Mouse (Mus musculus) thymus, postnatal 10 days (tissue): Measurements from ENCODE around the gene Hsph1.
A peak's percentile ranks its signal among the peaks of the same experiment; 100 is the strongest.

Experiments used
- DNase-seq, 2 experiments: peaks; one replicate each; pipeline ENCODE4 v3.0.0; 2021; ENCODE audit warnings: low spot score in 2 of 2

Hsph1 gene

DNA sequence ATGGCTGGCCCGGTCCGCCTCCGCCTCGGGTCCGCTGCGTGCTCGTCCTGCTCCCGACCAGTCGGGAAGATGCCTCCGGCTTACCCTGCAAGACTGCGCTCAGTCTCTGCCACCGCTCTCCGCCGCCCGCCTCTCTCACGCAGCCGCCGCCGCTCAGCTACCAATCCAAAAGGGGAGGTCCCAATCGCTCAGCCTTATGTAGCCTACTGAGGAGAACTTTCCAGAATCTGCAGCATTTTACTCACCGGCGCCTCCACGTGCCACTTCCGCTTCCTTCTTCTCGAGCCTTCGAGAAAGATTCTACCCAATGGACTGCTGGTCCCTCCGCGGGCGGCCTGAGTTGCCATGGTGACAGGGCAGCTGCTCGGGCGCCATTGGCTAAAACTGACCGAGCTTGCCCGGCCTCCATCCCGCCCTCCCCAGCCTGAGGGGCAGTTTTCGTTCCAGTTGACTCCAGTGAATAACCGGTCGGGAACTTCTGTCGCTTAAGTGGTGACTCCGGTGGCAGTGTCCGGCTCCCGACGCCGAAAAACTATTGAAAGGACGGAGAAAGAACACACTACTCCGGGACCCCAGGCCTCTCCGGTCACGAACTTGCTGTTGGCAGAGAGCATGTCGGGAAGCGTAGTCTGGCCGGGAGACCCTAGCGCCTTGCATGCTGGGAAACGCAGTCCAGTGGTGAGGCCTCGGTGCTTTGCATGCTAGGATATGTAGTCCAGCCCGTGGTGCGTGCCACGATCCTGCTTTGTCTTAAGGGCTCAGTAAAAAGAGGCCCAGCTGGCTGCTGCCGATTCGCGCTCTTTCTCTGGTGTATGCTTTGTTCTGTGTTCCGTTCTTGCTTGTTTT, at the start of gene Hsph1:
Gene Hsph1 (minus strand): TSS at position 302 of the 846 bp plus-strand sequence.
- DNase-seq = peak; percentile 94 to 98

DNA sequence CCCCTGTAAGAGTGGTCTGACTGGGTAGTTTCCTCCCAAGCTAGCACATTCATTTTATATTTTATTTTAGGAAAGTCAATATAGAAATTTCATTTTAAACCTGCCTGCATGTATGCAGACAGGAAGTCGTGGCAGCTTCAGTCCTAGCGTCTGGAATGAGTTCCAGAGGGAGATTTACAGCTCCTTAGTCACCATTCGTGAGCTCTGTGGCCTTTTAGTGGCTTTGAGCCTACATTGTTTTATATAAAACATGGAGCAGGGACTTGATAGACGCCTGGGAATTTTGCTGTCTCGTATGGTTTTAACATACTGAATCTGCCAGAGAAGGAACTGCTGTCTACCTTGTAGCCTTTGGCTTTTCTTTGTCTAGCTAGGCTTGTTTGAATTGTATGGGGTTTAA, 44.8 kb upstream of the Hsph1 start:
- DNase-seq = no peak

DNA sequence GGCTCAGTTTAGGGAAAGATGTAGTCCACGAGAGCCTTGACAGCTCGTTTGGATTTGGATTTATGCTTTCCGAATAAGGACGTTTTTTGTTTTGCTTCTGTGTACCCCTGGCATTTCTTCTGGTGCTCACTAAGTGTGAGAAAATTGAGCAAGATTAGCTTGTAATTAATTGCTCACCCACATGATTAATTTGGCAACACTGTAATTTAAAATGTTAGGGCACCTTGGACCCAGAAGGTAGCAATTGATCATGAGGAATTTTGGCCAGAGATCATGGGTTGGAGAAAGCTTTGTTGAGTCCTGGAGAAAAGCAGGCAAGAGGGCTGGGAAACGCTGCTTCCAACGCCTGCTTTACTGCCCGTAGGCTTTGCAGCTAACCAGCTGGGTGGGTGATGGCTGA, 43.7 kb upstream of the Hsph1 start:
- DNase-seq = no peak

DNA sequence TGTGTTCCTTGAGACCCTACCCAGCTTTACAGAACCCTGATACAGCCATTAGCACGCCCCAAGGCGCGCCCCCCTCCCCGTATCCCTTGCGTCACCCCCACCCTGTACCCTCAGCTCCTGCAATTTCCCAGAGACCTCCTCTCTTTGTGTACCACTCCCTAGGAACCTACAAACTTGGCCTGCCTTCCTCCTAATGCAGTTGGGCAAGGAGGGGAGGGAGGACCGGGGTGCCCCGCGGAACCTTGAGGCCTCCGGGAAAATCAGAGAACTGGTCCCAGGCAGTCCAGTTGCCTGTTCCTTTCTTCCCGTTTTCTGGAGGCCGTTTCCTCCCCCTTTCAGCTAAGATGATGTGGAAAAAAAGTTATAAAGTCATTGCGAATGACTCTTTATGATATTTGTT, 43.2 kb upstream of the Hsph1 start:
- no peak for DNase-seq

DNA sequence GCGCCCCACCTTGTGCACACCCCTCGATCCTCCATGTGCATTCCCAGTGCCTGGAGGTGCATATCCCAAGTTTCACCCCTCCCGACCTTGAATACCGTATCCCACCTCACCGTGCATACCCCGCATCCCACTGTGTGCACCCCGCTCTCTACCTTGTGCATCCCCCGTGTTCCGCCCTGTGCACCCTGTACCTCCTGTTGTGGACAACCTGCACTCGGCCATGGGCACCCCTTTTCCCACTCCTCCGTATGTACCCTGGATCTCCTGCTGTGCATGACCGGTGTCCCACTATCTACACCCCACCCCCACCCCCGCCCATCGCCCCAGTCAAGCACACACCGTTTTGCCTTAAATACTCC, 42.8 kb upstream of the Hsph1 start:
- peak in 1 of 2 experiments; percentile 16 for DNase-seq

DNA sequence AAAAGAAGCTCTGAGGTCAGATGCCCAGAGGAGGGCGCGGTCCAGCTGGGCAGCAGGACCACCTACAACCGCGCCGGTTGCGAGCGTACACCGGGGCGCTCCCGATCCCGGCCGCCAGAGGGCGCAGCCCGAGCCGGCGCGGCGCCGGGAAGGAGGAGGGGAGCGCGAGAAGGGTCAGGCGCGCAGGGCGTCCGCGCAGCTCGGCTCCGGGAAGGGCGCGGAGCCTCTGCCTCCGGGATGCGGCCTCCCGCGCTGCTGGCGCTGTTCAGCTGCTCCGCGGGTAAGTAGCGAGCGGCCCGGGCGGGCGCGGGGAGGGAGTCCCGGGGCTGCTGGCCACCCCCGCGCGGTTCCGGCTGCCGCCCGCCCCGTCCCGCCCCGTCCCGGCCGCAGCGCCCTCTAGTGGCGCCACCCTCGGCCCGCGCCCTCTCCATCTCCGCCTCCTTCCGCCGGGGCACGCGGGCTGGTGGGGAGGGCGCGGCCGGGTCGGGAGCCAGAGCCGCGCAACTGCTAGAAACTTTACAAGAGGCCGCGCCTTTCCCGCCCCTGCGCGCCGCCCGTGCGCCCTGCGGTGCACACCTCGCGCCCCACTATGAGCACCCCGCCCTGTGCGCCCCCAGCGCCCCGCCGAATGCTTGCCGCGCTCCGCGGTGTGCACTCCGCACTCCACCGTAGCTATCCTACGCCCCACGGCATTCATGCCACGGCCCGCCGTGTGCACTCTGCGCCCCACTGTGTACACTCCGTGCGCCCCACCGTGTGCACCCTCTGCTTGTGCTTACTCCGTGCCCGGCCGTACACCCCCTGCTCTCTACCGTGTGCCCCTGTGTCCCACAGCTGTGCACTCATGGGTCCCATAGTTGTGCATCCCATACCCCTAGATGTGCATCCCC, 42.2 kb upstream of the Hsph1 start, which contains the start of gene B3glct:
Gene B3glct (plus strand): TSS at position 131 of the 890 bp plus-strand sequence.
- peak; percentile 78 to 94 for DNase-seq

DNA sequence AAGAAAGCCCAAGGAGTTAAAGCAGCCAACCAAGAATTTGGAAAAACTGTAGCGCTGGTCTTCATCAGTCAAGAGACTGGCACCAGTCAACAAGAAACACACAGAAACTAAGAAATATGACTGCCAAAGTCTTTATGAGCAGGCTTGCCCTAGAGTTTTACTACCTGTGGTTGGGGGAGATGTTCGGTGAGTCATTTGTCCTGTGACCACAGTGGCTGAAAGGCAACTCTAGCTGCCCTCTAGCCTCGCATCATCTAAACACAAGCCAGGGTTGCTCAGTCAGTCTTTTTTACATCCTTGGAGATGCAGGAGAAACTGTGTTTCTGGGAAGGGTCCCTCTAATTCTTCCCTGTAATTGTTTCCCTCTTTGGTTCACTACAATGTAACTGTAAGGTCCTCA, 41.0 kb upstream of the Hsph1 start:
- DNase-seq = no peak

DNA sequence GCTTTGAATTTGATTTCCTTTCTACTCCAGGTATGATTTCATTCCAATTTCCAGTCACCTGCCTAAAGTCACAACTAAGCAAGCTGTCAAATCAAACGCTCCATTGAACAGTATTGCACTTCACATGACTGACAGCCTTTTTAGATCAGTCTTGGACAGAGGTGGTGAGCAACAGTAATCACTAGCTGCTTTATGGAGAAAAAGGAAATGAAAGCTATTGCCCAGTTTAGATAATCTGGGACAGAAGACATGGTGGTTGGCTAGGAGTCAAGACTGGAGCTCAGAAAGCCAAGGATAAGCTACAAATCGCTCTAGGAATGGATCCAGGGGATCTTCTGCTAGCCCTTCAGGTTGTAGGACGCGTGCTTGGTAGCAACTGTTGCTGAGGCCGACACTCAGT, 27.2 kb upstream of the Hsph1 start:
- DNase-seq = no peak

DNA sequence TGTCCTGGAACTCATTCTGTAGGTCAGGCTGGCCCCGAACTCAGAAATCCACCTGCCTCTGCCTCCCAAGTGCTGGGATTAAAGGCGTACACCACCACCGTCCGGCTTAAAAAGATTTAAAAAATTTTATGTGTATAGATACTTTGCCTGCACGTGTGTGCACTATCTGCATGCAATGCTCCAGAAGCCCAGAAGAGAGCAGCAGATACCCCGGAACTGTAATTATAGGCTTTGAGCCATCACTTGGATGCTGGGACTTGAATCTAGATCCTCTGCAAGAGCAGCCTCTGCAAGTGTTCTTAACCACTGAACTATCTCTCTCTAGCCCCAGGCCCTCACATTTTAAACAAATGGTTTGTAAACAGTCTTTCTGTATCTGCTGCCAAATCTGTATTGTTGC, 26.8 kb upstream of the Hsph1 start:
- no peak for DNase-seq

DNA sequence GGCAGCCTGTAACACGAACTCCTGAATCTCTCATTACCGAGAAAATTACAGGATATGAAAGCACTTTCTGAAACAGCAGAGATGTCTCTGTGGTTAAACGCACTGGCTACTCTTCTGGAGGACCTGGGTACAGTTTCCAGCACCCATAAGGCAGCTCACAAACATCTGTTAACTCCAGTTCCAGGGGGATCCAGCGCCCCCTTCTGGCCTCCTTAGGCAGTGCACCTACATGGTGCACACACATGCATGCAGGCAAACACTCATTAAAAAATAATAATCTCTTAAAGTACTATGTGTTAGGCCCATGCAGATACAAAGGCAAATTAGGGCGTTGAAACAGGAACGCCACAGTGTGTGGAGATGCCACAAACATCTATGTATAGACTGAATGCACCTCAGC, 25.3 kb upstream of the Hsph1 start:
- DNase-seq = no peak

DNA sequence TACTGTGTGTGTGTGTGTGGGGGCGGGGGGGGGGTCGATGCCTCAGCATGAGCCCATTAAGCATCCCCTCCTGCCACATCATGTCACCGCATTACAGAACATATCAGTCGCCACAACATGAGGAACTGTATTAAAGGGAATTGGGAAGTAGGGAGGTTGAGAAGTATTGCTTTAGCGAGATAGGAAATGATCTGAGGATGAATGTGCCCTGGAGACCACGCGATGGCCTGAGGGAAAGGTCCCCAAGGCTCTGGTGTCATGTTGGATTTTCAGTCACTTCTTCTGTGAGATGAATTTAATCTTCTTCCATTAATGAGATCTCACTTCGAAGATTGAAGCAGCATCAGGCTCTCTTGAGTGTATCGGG, 23.2 kb upstream of the Hsph1 start:
- DNase-seq = no peak

DNA sequence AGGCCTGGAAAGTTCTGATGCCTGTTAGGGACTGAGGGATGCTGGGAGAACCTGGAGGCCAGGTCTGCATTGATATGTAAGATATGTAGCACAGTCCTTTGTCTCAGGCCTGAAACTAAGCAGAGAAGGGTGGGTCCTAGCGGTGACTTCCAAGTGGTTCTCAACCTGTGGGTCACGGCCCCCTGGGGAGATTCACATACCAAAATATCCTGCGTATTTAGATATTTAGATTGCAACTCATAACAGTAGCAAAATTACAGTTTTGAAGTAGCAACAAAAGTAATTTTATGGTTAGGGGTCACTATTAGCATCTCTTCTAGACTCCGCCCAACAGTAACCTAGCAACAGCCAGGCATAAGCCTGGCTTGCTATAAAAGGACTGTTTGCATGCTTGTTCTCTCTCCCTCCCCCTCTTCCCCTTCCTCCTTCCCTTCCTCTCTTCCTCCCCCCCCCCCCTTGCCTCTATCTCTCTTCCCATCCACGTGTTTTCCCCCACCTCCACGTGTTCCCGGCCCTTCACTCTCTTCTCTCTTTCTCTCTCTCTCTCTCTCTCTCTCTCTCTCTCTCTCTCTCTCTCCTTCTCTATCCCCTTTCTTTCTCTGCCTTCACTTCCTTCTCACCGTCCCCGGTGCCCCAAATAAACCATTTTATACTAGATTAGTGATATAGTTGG, 22.7 kb upstream of the Hsph1 start:
- DNase-seq = no peak

DNA sequence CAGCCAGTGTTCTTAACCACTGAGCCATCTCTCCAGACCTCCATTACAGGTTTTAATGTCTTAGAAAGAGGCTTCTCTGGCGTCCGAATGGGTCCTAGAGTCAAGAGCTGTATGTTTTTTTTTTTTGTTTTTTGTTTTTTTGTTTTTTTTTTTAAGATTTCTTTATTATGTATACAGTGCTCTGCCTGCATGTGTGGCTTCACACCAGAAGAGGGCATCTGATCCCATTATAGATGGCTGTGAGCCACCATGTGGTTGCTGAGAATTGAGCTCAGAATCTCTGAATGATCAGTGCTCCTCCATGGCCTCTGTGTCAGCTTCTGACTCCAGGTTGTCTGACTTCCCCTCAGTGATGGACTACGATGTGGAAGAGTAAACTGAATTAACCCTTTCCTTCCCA, 21.8 kb upstream of the Hsph1 start:
- no peak for DNase-seq

DNA sequence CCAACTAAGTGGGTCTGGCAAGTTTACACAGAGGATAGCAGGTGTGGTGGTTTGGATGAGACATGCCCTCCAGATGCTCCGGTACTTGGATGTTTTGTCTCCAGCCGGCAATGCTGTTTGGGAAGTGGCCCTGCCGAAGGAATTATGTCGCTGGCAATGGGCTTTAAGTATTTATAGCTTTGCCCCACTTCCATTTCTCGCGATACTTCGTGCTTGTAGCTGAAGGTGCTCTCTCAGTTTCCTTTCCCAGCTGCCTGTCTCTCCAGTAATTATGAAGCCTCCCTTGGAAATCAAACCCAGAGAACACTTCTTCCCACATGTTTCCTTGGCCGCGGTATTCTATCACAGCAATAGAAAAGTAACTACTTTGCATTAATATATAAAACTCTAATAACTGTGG, 19.5 kb upstream of the Hsph1 start:
- no peak for DNase-seq

DNA sequence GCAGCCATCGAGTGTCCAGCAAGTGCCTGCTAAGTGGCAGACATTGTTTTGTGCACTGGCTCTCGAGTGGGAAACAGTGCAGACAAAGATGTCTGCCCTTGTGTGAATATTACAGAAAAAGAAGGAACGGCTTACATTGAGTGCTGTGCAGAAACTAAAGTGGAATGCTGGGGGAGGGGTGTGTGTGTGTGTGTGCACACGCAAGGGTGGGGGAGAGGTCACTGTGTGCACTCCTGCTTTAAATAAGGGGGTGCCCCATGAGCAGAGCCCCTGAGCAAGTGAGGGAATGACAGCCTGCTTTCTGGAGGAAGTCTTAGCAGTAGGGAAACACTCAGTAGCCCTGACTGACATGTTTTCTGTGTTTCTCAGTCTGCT, 14.0 kb upstream of the Hsph1 start:
- DNase-seq = no peak

DNA sequence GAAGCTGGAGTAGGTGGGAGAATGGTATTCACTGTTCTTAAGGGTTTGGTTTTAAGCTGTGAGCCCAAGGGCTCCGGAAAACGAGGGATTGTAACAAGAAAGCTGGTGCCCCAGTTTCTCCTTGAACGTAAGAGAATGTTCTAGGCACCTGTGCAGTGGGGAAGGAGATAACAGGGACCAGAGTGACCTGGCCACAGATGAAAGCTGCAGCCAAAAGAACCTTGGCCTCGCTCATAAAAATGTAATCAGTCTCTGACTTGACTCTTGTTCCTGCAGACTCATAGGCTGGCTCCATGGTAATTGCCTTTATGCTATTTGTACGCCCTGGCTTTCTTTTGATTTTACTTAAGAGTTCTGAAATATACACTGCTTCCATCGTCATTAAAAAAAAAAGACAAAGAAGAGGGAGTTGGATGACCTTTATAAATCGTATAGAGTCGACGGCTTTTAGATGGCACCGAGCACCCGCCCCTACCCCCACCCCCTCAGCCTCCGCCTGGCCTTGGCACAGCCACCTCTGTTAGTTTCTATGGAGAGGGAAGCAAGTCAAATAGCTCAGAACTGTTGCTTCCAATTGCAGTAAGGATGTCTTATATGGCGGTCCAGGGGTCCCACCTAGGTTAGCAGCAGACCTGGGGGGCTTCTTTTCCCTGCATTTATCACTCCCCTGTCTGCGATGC, 13.5 kb upstream of the Hsph1 start:
- no peak for DNase-seq

DNA sequence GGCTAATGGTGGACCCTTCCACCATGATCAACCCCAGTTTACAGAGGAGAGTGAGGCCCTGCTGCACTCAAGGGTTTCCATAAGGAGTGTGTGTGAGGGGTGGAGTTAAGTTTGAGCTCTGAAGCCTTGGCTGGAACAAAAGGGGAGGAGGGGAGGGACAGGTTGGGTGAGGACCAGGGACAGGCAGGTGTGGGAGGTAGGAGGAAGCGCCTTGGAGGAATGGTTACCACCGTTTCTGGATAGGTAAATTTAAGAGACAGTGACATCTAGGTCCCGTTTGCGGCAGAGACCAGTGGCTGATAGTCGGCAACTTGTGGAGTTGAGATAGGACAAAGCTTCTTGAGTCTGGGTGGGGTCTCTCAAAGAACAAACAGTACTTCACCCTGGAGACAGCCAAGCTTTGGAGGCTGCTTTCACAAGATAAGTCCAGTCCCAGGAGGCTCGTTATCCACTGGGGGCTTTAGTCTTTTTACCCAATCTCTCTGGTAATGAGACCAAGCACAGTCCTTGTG, 12.8 kb upstream of the Hsph1 start:
- DNase-seq = no peak

DNA sequence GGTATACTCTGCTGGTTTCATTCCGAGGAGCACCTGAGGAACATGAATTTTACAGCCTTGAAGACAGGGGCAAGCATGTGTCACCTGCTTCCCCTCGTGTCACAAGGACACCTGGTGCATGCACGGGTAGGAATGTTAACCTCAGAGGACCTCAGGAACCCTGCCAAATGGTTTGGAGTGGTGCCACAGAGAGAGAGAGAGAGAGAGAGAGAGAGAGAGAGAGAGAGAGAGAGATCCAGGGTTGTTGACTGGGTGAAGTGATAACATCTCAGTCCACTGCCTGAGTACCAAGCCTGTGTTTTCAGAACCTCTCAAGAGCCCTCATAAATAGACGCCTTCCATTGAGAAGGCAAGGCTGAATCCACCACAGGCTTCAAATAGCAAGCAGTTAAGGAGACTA, 12.0 kb upstream of the Hsph1 start:
- no peak for DNase-seq

DNA sequence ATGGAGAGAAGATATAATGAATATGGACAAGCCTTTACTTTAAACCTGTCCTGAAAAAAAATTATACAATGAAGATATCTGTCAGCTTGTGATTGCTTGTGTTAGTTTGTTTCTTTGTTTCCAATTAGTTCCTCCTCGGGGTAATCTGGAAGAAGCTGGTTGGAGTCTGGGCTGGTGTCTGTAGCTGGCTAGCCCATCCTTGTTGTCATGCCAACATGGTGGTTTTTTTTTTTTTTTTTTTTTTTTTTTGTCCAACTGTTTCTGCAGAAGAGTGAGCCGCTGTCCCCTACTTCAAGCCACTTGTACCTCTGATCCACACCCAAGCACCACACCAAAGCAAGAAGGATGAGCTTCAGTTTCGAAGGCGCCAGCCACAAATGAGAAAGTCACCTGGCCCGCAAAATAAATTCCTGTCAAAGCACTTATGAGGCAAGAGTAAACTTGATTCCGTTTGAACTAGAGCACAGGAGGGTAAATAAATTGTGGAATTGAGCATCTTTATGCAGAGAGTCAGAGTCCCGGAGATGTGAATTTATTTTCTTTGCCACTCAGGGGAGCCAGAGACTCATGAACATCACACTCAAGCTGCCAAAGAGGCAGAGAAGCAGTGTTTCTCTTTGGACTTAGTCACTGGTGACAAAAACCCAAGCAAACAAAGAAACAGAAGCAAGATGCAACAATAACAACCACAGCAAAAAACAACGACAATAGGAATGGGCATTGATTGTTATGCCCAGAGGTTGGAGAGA, 11.4 kb upstream of the Hsph1 start:
- DNase-seq = no peak

DNA sequence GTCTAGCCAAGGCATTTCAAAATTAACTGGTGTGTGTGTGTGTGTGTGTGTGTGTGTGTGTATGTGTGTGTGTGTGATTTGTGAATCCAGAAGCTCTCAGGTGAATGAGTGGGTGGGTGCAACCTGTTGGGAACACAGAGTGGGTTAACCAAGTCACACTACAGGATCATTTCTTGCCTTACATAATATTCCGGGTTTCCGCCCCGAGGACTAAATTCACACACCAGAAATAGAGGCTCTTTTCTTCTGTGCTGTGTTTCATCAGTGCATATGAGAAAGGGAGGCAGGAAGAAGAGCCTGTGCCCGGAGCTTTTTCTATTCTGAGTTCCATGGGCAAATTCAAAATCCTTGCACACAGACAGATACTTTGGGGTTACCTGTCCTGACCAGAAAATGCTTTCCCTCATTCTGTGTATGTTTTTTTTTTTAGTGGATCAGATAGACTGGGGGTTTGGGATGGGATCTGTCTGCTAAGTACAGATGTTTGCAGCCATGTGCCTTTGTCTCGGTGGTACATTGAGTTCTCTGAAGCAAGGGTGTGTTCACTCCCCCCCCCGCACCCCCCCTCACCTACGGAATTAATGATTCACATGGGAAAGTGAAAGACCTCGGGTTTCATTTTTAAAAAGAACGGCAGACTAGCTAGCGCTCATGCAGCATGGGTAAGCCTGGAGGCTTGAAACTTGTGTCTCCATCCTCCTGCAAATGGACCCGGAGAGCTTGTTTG, 6.8 kb upstream of the Hsph1 start:
- no peak for DNase-seq
